Mouse (Mus musculus) intestine, embryonic 16.5 days (tissue): ENCODE results near the gene Rsph3a. TPM values are rescaled to one million over a fixed set of nuclear protein-coding genes. Genes with fewer than 3 reads are reported as not detected.
"Not testable (repeated sequence)": the region's sequence is repeated elsewhere in the genome, so short reads cannot be mapped to it uniquely, and the experiment has no call there.

ENCODE experiments used
- ATAC-seq: fragments of 200-750 bp; cut with Nextera tagmentation; 2 replicates; pipeline ENCODE4 v1.8.0; 2017; ENCODE audit warnings: moderate TSS enrichment, moderate library complexity
- H3K27ac ChIP-seq: fragments of 300-500 bp; sonication (generic); 2 replicates; pipeline ENCODE4 v1.5.1; 2014; ENCODE audit warnings: mild to moderate bottlenecking, low read length
- H3K27me3 ChIP-seq: fragments of 300-500 bp; sonication (generic); replicated peaks from 2 replicates; pipeline ENCODE4 v1.6.1; 2014; ENCODE audit warnings: low read length, control low read depth, mixed read lengths; ENCODE audit not compliant: control insufficient read depth, insufficient read depth
- H3K36me3 ChIP-seq: fragments of 300-500 bp; sonication (generic); 2 replicates; pipeline ENCODE4 v1.6.1; 2014; ENCODE audit warnings: low read length, control low read depth; ENCODE audit not compliant: control insufficient read depth, insufficient read depth
- H3K4me1 ChIP-seq: fragments of 300-500 bp; sonication (generic); 2 replicates; pipeline ENCODE4 v1.6.1; 2014; ENCODE audit warnings: low read length, control low read depth, mixed read lengths; ENCODE audit not compliant: control insufficient read depth, insufficient read depth
- H3K4me2 ChIP-seq: fragments of 300-500 bp; sonication (generic); 2 replicates; pipeline ENCODE4 v1.6.1; 2014; ENCODE audit warnings: low read depth, low read length, control low read depth
- H3K4me3 ChIP-seq: fragments of 300-500 bp; sonication (generic); 2 replicates; pipeline ENCODE4 v1.5.1; 2014; ENCODE audit warnings: mild to moderate bottlenecking, low read length
- H3K9ac ChIP-seq: fragments of 300-500 bp; sonication (generic); 2 replicates; pipeline ENCODE4 v1.6.1; 2014; ENCODE audit warnings: low read depth, low read length
- H3K9me3 ChIP-seq: fragments of 300-500 bp; sonication (generic); 2 replicates; pipeline ENCODE4 v1.6.1; 2016; ENCODE audit warnings: low read length, control low read depth; ENCODE audit not compliant: control insufficient read depth
- WGBS: fragments of 180-500 bp; shearing (Covaris S2); extraction: QIAGEN DNeasy Blood & Tissue Kit; methylation state at CpG from one replicate; pipeline ENCODE4 v1.1.7; 2014; 5-methylcytosine and 5-hydroxymethylcytosine counted together
- polyA plus RNA-seq: library from polyadenylated mRNA; unstranded; fragments of >200 nt; fragmentation: Nextera tagmentation; extraction: Ambion mirVana; gene quantifications from 2 replicates; pipeline ENCODE4 v1.2.1, GENCODE M21; 2015

Rsph3a gene
- polyA plus RNA-seq, 1 experiment from 2014 or later, result 46.4 TPM

DNA sequence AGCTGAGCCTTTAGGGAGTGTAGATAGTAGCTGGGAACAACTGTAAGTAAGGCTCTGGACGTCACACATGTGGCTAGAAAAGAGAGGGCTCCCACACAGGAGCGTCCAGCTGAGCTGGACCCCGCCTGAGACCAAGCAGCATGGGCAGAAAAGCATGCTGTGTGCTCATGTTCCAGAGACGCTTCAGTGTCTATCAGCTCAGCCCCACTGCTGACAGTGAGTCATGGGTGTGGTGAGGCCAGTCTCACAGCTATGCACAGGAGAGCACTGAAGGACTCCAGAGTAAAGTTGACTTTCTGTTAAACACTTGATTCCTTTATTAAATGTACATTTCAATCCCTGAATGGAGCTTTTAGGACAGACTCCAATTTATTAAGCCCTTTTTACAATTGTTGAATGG lies 5.9 kb downstream of the Rsph3a start:
- H3K9ac ChIP-seq, result not testable (repeated sequence)

DNA sequence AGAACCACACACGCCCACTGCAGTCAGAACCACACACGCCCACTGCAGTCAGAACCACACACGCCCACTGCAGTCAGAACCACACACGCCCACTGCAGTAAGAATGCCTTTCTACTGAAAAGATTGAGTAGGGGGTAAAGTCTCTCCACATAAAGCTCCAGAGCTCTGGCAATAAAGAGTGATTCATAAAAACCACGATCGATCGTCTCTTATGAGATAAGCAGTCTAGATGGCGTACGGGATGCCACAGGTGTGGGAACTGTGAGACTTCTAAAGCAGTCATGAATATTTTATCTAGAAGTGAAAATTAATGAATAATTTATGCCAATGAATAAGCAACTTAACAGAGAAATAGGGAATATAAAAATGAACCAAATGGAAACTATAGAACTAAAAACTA lies 11.8 kb downstream of the Rsph3a start:
- H3K9me3 ChIP-seq, H3K4me2 ChIP-seq, H3K36me3 ChIP-seq, H3K27ac ChIP-seq, H3K4me1 ChIP-seq, H3K4me3 ChIP-seq, H3K27me3 ChIP-seq, H3K9ac ChIP-seq: not testable (repeated sequence)
- peak; percentile 69; the same call in 1 of the 2 replicates for ATAC-seq
- WGBS, result 67% methylated on average over 8 of the region's 9 CpGs

More for the DNA sequence above, 5.9 kb downstream of the Rsph3a start:
- H3K27ac ChIP-seq, H3K36me3 ChIP-seq, H3K9me3 ChIP-seq, H3K4me3 ChIP-seq, H3K4me1 ChIP-seq, H3K27me3 ChIP-seq, H3K4me2 ChIP-seq, ATAC-seq: not testable (repeated sequence)
- WGBS, result no CpG with 5 or more reads among the region's 4 CpGs

DNA sequence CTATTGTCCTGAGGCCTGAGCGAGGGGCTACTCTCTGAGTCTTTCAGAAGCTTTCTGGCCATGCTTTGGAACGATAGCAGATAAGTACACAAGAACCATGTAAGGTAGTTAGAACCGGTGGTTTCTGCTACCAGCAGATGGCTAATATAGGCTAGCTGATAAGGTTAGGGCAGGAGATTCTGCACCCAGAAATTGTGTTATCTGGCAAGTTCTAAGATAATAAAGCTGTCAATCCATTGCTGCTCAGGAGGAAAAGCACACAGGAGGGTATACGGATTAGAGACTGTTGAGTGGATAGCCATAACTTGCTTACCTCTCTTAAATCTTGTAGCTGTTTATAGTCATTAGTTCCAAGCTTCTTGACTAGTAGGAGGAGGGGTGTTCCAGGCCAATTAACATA lies 17.9 kb downstream of the Rsph3a start:
- H3K4me3 ChIP-seq, H3K27ac ChIP-seq, H3K9ac ChIP-seq, H3K36me3 ChIP-seq, H3K4me1 ChIP-seq, H3K9me3 ChIP-seq, H3K4me2 ChIP-seq, H3K27me3 ChIP-seq: not testable (repeated sequence)
- peak; percentile 26; the same call in 1 of the 2 replicates for ATAC-seq
- WGBS, result 67% methylated on average over 4 of the region's 4 CpGs

DNA sequence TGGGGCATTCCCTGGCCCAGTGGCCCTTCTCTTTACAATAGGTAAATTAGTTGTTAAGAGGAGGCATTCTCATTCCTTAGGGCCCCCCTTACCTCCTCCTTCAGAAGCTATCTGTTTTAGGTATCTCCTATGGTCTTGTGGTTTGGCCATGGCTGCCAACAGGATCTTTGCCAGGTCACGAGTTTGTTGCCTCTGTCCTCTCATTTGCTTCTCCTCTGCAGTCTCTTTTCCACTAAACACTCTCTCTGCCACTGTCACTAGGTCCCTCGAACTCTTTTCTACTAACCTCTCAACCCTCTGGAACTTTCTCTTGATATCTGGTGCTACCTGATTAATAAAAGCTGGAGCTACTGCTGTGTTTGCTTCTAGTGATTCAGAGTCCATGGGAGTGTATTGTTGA lies 19.0 kb downstream of the Rsph3a start:
- H3K27me3 ChIP-seq, ATAC-seq, H3K36me3 ChIP-seq, H3K4me3 ChIP-seq, H3K4me2 ChIP-seq, H3K27ac ChIP-seq, H3K9me3 ChIP-seq, H3K9ac ChIP-seq, H3K4me1 ChIP-seq: not testable (repeated sequence)
- WGBS, result 100% methylated on average over 2 of the region's 2 CpGs

DNA sequence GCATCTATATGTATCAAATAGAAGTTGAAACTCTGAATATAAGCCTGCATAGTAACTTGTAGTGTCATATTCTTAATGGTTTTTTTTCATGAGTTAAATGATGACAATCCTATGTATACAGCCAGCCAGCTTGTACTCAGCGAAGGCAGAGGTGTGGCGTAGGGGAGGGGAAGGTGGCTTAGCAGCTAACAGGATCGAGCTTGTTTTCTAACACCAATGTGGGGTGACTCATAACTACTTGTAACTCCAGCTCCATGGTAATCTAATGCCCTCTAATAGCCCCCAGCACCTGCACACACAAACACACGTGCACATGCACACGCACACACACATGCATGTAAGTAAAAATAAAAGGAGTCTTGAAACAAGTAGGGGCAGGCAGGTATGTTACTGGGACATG lies 23.1 kb downstream of the Rsph3a start:
- H3K9me3 ChIP-seq, H3K27ac ChIP-seq, ATAC-seq, H3K4me3 ChIP-seq, H3K9ac ChIP-seq, H3K4me2 ChIP-seq, H3K27me3 ChIP-seq, H3K4me1 ChIP-seq, H3K36me3 ChIP-seq: not testable (repeated sequence)
- 56% methylated on average over 2 of the region's 5 CpGs for WGBS

DNA sequence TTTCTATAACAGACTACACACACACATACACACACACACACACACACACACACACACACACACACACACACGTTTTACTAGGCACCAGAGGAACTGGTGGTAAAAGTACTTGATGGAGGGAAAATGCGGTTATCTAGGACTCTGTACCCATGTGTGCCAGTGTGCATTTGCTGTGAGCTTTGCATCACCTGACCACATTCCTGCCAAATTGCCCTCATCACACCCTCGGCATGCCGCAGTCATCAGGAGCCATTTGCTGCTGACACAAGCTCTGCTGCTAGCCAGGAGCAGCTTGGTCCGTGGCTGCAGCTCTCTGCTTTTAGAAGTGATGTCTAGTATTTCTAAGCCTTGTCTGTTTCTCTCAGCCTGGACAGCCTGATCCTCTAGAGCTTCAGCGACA lies 24.4 kb downstream of the Rsph3a start:
- not testable (repeated sequence) for H3K9me3 ChIP-seq, H3K27me3 ChIP-seq, H3K4me2 ChIP-seq, H3K4me3 ChIP-seq, H3K4me1 ChIP-seq, H3K27ac ChIP-seq, H3K36me3 ChIP-seq, H3K9ac ChIP-seq
- ATAC-seq, result peak; percentile 74
- WGBS, result 22% methylated on average over 1 of the region's 6 CpGs

DNA sequence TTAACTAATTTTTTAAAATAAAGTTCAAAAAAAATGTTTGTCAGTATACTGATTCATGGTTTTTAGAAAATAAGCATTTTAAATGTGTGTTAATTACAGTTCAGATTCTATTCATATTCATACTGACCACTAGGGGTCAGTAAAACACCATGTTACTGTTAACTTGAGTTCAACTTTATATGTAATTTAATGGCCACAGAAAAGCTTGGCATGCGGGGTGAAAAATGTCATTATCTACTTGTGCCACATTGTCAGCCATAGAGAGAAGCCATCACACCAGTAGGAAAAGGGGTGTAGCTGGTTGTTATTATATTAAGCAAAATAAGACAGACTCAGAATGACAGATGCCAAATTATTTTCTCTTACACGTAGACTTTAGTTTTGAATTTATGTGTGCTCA lies 38.1 kb downstream of the Rsph3a start:
- H3K27ac ChIP-seq, H3K27me3 ChIP-seq, H3K9me3 ChIP-seq, H3K36me3 ChIP-seq, H3K4me1 ChIP-seq, ATAC-seq, H3K4me3 ChIP-seq, H3K4me2 ChIP-seq, H3K9ac ChIP-seq: not testable (repeated sequence)
- 81% methylated on average over 1 of the region's 2 CpGs for WGBS

DNA sequence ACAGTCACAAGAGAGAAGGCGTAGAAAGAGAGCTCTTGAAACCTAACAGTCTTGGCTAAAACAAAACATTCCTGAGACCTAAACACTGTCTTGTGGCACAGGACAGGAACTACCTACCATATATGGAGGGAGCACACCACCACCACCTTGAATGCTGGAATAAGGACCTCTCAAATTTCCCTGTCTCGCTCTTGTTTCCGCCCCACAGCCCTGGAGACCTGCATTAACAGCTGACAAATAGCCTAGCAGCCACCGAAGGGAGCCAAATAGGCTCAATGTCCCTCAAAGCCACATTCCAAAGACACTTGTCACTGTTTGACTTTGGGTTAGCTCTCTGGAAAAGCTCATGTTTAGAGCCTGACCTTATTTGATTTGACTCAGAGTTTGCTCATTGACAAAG lies 40.2 kb downstream of the Rsph3a start:
- not testable (repeated sequence) for H3K27ac ChIP-seq, ATAC-seq, H3K36me3 ChIP-seq, H3K4me2 ChIP-seq, H3K27me3 ChIP-seq, H3K4me3 ChIP-seq, H3K9ac ChIP-seq, H3K4me1 ChIP-seq, H3K9me3 ChIP-seq
- WGBS, result 42% methylated on average over 4 of the region's 4 CpGs

DNA sequence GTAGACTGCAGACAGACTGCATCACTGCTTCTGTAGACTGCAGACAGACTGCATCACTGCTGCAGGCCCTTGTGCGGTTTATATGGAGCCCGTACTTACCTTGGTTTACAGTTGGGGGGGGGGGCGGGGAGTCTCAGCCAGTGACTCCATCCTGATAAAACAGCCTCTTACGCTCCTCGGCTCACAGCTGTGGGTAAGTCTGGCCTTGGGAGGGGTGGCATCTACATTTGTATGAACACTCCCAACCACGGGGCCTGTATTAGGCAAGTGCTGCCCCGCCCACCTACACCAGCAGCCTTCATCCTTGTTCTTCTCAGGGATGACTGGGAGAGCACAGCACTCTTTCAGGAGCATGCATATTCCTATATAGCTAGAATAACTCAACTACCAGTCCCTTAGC lies 41.6 kb downstream of the Rsph3a start:
- H3K27me3 ChIP-seq, H3K4me3 ChIP-seq, H3K4me1 ChIP-seq, H3K36me3 ChIP-seq, H3K4me2 ChIP-seq, H3K9me3 ChIP-seq, H3K27ac ChIP-seq, ATAC-seq, H3K9ac ChIP-seq: not testable (repeated sequence)
- WGBS, result 78% methylated on average over 7 of the region's 7 CpGs

DNA sequence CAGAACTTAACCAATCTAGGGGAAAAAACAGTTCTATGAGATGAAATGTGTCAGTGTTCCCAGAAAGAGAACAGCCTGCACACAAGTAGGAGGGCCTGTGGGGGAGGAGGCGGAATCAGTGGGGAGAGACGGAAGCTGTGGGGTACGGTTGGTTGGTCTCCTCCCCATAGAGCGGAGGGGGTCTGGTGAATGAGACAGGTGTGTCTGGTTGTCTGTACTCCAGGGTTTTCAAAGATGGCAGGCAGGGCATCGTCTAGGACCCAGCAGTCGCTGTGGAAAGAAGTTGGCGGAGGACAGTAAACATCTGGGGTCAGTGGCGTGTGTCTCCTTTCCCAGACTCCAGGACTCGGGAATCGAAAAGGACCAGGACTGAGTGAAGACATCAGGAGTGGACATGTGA lies 57.8 kb downstream of the Rsph3a start:
- H3K9ac ChIP-seq, H3K27ac ChIP-seq, H3K27me3 ChIP-seq, ATAC-seq, H3K4me2 ChIP-seq, H3K4me3 ChIP-seq, H3K4me1 ChIP-seq, H3K9me3 ChIP-seq, H3K36me3 ChIP-seq: not testable (repeated sequence)
- 72% methylated on average over 10 of the region's 10 CpGs for WGBS
